Mouse (Mus musculus): ENCODE data around the gene Adarb1. TPM values are rescaled to one million over a fixed set of nuclear protein-coding genes. Genes with fewer than 3 reads are reported as not detected.

Adarb1 gene
- total RNA-seq, 2 experiments from 2014 or later, result not detected

GRCm38 (mm10) chr10:77243572-77244161 is 174.4 kb downstream of the Adarb1 start:
- no peak for ATAC-seq (replicated peaks; ENCODE audit: low FRiP score, poor library complexity, severe bottlenecking)

- ATAC-seq (replicated peaks; ENCODE audit: low FRiP score, poor library complexity, severe bottlenecking), result no peak
Observed at GRCm38 (mm10) chr10:77242871-77243270, 175.2 kb downstream of the Adarb1 start.

GRCm38 (mm10) chr10:77242396-77242795 is 175.7 kb downstream of the Adarb1 start:
- no peak for ATAC-seq (replicated peaks; ENCODE audit: low FRiP score, poor library complexity, severe bottlenecking)

- no peak for ATAC-seq (replicated peaks; ENCODE audit: low FRiP score, poor library complexity, severe bottlenecking)
Observed at GRCm38 (mm10) chr10:77240764-77241163, 177.3 kb downstream of the Adarb1 start.

Other genes with a start within 250 kb of the Adarb1 start
- gene Pofut2, start 159.1 kb downstream of the Adarb1 start, total RNA-seq (2015; ENCODE audit: low replicate concordance), result 5.9 and 16.2 TPM in 2 replicates
- 9.7 and 10.7 TPM in 2 replicates for gene Pofut2, start 159.1 kb downstream of the Adarb1 start, total RNA-seq (2017; ENCODE audit: low replicate concordance)
- gene Fam207a, start 97.5 kb upstream of the Adarb1 start, total RNA-seq (2015; ENCODE audit: low replicate concordance), result 2.2 and 5.9 TPM in 2 replicates
- 13.2 and 16.2 TPM in 2 replicates for gene Fam207a, start 97.5 kb upstream of the Adarb1 start, total RNA-seq (2017; ENCODE audit: low replicate concordance)
- 36.4 and 37.3 TPM in 2 replicates for gene Itgb2, start 112.0 kb upstream of the Adarb1 start, total RNA-seq (2015; ENCODE audit: low replicate concordance)
- 20.9 and 29.3 TPM in 2 replicates for gene Itgb2, start 112.0 kb upstream of the Adarb1 start, total RNA-seq (2017; ENCODE audit: low replicate concordance)
- 62.5 and 73.9 TPM in 2 replicates for gene Pttg1ip, start 163.4 kb upstream of the Adarb1 start, total RNA-seq (2015; ENCODE audit: low replicate concordance)
- 34.0 and 59.3 TPM in 2 replicates for gene Pttg1ip, start 163.4 kb upstream of the Adarb1 start, total RNA-seq (2017; ENCODE audit: low replicate concordance)
- 9.2 and 14.8 TPM in 2 replicates for gene Sumo3, start 187.8 kb upstream of the Adarb1 start, total RNA-seq (2015; ENCODE audit: low replicate concordance)
- 21.1 and 33.6 TPM in 2 replicates for gene Sumo3, start 187.8 kb upstream of the Adarb1 start, total RNA-seq (2017; ENCODE audit: low replicate concordance)
- not detected in 2 replicates for gene Gm49325, start 187.9 kb upstream of the Adarb1 start, total RNA-seq (2015; ENCODE audit: low replicate concordance)
- not detected in 2 replicates for gene Gm49325, start 187.9 kb upstream of the Adarb1 start, total RNA-seq (2017; ENCODE audit: low replicate concordance)
- 6.8 and 9.6 TPM in 2 replicates for gene Ube2g2, start 204.0 kb upstream of the Adarb1 start, total RNA-seq (2015; ENCODE audit: low replicate concordance)
- gene Ube2g2, start 204.0 kb upstream of the Adarb1 start, total RNA-seq (2017; ENCODE audit: low replicate concordance), result 10.4 and 11.3 TPM in 2 replicates